Mouse (Mus musculus) adrenal gland, postnatal 14 days (tissue): ENCODE results near the gene Rtn4. TPM values are rescaled to one million over a fixed set of nuclear protein-coding genes. Genes with fewer than 3 reads are reported as not detected.

Experiments
- DNase-seq: peaks from one replicate; pipeline ENCODE4 v3.0.0; 2021; ENCODE audit warnings: mixed read lengths
- long read RNA-seq, 2 experiments: library from polyadenylated mRNA; stranded (forward); transcript quantifications; one replicate each; pipeline ENCODE4 v2.0.0; 2021
- total RNA-seq: library from RNA; stranded (reverse); gene quantifications from 2 replicates; pipeline ENCODE4 v1.2.3, GENCODE M21; 2021

Rtn4 gene
- total RNA-seq, result 304 and 307 TPM in 2 replicates
- long read RNA-seq, experiment 1, transcript Rtn4-202 (7 exons, 3,615 nt), result major isoform, 24 of 72 reads
- long read RNA-seq, experiment 1, transcript Rtn4-204 (8 exons, 2,257 nt), result minor isoform, 5 of 72 reads
- long read RNA-seq, experiment 1, transcript Rtn4-201 (7 exons, 1,773 nt), result minor isoform, 7 of 72 reads
- long read RNA-seq, experiment 1, partial matches to known transcripts, result 35 of 72 reads
- long read RNA-seq, experiment 1, other reads (novel, unspliced or antisense), result 1 of 72 reads
- long read RNA-seq, experiment 2, transcript Rtn4-202 (7 exons, 3,615 nt), result major isoform, 9 of 45 reads
- long read RNA-seq, experiment 2, partial matches to known transcripts, result 33 of 45 reads
- long read RNA-seq, experiment 2, other reads (novel, unspliced or antisense), result 0 of 45 reads

DNA sequence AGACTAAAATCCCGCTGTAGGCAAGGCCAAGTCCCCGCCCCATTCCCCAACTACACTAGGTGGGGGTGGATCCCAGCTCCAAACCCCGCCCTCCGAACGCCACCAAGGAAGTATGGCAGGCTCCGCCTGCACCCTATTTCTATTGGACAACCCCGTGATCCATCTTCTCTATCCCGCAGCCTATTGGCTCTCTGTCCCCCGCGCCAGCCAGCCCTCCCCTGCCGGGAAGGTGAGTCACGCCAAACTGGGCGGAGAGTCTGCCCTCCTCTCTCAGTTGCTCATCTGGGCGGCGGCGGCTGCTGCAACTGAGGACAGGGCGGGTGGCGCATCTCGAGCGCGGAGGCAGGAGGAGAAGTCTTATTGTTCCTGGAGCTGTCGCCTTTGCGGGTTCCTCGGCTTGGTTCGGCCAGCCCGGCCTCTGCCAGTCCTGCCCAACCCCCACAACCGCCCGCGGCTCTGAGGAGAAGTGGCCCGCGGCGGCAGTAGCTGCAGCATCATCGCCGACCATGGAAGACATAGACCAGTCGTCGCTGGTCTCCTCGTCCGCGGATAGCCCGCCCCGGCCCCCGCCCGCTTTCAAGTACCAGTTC lies at the start of gene Rtn4:
Rtn4 (plus strand) TSS at position 265 of the 590 bp plus-strand sequence.
- peak; percentile 99 for DNase-seq

DNA sequence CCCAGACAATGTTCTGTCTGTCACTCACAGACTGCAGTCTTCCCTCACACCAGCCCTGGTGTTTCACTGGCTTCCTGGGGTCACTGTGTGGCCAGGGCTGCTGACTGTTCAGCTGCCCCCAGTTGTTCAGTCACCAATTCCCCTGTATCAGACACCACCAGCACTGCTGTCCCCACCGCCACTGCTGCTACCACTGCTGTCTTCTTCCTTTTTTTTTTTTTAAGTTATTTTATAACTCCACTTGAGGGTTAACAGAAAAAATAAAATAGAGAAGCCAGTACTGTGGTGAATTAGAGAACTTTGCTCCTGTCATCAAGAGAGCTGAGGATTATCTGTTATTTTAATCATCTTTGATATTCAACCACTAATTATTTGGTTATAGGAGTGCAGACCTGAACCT lies 48.3 kb upstream of the Rtn4 start:
- DNase-seq, result no peak

DNA sequence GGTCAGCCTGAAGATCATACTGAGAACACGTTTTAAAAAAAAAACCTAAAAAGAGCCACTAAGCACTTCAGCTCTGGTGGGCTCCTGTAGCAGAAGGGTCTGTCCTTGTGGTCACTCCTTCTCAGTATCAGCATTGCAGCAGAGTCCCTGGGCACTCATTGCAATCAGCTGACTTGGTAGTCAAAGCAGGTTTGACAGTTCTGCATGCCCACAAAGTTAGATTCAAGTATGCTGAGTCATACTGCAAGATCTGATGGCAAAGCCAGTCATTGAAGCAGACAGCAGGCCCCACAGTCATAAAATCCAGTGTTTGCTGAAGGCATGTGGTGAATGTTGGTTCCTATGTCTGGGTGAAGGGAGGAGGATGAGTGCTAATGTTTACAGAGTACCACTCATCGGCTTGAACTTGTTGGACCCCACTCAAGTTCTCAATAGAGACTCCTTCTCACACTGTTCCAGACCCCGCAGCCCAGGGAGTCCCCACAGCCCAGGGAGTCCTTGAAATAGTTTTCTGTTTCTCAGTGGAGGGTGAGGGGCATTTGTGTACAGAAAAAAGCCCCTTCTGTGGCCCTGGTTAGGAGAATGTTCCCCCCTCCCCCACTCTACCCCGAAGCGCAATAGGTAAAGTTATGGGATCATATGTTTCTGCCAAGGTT lies 47.2 kb upstream of the Rtn4 start:
- DNase-seq, result peak; percentile 29

DNA sequence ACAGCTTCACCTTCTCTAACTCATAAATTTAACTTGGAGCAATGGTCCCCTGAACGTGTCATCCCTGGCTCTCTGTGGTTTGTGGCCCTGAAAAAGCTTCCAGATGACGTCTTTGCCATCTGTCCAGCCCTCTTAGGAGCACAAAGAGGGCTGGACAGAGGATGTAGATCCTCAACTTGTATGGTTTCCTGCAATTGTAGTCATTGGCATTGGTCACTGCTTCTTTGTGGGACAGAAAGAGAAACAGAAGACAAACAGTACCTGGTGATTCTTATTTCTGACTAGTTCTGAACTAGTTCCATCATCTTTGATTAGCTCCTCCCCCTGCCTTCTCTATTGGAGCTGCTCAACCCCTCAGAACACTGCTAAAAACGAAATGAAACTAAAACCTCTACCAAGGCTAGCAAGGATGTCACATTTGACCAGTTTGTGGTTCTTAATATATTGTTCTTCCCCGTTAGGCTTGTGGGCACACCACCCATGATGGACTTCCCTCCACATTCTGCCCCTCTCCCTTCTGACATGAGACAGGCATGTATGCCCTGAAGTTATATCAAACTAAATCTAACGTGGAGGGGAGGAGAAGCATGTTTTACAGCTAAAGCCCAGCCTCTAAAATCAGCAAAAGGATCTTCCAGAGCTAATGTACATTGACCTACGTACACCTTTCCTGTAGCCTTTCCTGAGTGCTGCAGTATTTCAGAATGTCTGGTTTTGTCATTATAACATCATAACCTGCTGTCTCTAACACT lies 45.0 kb upstream of the Rtn4 start:
- peak; percentile 49 for DNase-seq

DNA sequence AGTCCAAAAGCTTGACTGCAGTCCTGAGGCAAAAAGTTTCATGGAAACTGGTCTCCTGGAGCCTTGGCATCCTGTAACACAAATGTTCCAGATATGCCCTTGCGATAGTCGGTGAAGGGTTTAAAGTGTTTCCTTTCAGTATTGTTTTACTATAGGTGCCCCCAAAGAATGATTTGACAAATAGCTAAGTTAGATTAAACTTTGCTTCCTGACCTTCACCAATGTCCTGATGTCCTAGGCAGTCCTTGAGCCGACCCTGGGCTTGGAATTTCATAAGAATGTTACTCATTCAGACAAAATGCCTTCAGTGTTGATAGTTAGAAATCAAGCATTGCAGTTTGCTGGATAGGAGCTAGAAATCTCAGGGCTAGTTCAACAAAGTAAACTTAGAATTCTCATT lies 37.4 kb upstream of the Rtn4 start:
- peak; percentile 29 for DNase-seq

DNA sequence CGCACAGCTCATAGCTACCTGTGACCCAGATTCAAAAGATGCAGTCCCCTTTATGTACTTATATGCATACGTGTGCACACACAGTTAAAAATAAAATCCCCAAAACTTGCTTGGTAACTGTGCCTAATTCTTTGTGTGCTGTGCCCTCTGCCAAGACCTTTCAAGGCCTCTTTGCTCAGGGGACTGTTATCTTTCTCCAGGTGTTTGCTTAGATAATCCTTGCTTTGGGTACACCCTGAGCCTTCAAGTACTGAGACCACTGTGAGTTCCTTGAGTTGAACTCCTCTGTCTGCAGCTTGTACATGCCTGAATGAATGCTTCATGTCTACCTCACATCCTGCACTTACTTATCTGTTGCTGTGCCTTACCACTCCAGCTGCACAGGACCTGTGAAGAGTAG lies 32.0 kb upstream of the Rtn4 start:
- no peak for DNase-seq

DNA sequence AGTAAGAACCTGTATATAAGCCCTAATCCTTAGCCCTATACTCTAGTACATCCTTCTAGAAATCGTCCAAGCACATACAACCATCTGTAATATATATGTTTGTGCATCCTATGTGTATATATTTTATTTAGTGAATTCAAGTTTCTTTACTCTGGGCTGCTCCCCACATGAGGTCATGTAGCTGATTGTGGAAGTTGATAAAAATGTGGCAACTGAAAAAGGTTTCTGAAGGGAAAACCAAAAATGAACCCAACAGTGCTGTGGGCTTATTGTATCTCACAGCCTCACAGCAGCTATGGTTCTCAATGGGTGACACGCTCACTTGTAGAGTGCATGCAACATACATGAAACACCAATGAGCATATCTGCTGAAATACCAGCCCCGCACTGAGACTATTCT lies 25.1 kb upstream of the Rtn4 start:
- no peak for DNase-seq

DNA sequence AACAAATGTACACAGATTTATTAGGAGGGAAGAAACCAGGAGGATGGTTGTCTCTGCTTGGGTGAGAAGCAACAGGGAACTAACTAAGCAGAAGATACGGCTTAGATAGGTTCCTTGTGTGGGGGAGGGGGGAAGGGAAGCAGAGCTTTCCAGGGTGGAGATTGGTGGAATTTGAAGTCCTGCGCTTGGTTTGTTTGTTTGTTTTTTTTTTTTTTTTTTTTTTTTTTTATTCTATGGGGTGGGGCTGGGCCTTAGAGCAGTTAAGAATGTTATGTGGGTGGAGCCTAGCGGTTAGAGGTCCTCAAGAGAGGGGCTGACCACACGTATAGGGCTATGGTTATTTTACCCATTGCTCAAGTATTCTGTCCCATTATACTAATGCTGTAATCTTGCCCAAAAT lies 23.0 kb upstream of the Rtn4 start:
- no peak for DNase-seq

DNA sequence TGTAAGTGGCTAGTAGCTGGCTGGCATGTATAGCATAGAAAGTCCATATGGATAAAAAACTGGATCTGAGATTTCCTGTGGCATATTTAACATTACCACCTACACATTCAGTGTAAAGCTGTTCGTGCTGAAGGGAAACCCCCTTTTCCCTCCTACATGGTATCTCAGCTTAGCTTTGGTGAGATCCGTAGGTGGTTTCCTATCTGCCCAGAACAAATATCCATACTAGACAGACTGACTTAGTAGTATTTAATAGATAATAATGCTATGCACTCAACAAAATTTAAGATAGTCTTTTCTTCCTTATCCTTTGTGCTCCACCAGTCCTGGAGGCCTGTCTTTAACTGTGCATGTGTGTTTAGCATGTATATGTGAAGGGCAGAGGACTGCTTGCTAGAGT lies 19.4 kb upstream of the Rtn4 start:
- DNase-seq, result no peak

DNA sequence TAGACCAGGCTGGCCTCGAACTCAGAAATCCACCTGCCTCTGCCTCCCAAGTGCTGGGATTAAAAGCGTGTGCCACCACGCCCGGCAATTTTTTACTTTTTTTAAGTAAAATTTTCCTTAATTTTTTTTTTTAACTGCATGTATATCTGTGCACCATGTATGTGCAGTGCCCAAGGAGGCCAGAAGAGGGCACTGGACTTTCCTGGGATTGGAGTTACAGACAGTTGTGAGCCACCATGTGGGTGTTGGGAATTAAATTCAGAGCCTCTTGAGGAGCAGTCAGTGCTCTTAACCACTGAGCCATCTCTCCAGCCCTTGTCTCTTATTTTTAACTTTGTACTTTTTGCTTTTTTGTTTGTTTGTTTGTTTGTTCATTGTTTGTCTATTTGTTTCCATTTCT lies 16.0 kb upstream of the Rtn4 start:
- DNase-seq, result no peak

DNA sequence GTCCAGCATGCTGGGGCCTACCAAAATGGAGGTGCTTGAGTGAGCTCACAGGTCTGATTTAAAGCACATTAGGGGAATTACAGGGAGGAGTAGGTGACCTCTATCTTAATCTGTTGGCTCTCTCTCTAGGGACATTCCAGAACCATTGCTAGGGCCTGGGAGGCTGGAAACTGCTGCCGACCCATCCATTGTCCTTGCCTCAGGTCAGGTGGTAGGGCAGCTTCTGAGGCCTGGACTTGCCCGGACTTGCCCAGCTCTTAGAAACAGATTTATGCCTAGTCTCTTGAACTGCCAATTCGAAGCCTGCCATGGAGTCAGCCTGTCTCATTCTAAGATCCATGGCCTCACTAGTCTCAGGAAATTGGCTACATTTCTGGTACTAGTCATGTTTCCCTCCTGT lies 12.8 kb upstream of the Rtn4 start:
- DNase-seq, result no peak

DNA sequence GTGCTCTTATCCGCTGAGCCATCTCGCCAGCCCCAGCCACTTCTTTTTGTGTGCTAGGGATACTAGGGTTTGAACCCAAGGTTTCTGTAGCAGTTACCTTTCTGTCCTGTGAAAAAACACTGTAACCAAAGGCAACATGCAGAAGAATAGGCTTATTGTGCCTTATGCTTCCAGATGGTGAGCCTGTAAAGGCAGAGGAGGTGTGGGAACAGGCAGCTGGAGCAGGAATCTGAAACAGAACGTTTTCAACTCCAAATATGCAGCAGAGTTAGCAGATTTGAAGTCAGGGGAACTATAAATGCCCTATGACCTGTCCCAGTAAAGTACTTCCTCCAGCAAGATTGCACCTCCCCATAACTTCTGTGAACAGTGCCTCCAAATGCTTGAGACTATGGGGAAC lies 12.0 kb upstream of the Rtn4 start:
- no peak for DNase-seq

DNA sequence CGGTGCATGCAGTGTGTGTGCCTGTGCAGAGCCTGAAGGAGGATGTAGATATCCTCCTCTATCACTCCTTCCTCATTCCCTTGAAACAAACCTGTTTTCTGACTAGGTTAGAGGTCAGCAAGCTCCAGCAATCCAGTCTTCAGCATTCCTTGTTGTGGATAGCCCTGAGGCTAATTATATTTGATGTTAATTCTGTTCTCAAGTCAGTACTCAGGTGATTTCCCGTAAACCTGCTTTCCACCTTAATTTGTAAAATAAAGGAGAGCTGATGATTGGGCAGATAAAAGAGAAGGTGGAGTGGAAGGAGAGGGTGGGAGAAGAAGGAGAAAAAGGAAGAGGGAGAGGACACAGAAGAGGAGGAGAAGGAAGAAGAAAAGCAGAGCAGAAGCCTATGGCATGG lies 8.5 kb upstream of the Rtn4 start:
- DNase-seq, result no peak

DNA sequence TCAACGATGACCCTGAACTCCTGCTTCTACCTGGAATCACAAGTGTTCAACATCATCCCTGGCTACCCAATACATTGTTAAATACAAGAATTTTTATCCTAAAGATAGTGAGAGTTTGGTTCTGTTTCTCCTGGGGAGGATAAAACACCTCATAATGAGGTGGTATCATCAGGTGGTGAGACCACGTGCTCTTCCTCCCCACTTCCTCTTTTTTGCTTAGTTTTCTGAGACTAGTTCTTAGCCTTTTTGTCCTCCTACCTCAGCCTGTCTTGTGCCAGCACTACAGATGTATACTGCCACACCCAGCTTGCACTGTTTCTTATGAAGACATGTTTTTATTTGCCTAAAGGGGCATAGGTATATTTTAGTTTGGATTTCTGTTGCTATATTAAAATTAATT lies 6.6 kb upstream of the Rtn4 start:
- DNase-seq, result no peak

DNA sequence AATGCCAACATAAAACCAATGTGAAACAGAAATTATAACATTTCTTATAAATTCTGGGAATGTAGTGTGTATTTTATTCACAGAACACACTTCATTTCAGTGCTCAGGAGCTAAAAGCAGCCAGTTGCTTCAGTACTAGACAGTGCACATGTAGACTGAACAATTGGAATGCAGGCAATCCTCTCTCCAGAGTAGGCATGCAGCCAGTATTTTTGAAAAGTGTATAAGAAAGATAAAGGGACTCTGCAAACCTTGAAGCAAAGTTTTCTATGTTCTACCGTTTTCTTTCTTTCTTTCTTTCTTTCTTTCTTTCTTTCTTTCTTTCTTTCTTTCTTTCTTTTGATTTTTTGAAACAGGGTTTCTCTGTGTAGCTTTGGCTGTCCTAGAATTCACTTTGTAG lies 1.2 kb upstream of the Rtn4 start:
- DNase-seq, result no peak

DNA sequence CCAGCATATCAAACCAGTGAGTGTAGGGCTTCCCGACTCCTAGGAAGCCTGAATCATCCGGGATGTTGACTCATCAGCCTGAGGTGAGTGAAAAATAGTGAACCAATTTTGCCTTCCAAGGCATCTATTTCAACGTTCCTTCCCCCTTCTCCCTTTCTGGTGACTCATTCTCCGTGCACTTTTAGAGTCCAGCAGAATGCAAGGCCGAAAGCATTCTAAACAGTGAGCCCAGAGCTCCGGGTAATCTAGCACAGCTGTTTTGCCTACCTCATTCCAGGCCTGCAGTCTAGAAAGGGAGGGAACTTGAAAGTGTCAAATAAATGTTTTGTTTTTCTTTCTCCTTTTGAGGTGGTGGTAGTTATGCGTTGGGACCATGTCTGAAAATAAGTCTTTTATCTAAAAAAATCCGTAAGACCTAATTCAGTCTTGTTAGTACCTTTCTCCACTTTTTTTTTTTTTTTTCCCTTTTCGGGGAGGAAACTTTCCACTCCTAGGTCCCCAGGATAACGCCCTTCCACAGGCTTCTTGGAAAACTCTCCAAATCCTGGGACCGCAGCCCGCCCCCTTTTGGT lies 550 bp upstream of the Rtn4 start:
- peak; percentile 66 for DNase-seq

DNA sequence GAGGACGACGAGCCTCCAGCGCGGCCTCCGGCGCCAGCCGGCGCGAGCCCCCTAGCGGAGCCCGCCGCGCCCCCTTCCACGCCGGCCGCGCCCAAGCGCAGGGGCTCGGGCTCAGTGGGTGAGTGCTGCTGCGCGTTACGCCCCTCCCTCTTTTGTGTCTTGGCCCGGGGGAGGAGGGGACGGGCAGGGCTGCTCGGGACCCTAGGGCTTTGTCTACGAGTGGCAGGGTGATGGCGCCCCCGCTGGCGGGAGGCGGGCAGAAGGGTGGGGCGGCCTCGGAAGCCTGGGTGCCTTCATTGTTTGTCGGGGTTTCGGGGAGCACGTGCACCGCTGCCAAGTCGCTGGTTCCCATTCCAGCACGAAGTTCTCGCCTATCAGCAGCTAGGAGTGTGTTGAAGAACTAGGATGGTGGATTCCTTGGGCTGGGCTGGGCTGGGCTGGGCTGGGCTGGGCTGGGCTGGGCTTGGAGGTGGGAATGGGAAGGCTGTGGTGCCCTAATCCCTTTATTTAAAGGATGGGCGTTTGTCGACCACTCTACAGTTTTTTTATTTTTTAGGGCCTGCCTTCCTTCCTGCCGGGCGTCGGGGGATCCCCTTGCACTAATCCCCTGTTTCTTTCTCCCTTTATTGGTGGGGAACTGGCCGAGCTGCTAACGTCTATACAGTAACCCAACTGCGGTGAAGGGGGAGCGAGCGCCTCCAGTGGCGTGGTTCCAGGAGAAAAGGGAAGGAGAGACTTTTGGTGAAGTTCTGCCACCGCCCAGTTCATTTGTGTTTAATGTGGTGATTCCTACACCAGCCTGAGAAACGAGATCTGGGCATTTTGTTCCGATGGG lies 1.0 kb downstream of the Rtn4 start:
- peak; percentile 91 for DNase-seq

DNA sequence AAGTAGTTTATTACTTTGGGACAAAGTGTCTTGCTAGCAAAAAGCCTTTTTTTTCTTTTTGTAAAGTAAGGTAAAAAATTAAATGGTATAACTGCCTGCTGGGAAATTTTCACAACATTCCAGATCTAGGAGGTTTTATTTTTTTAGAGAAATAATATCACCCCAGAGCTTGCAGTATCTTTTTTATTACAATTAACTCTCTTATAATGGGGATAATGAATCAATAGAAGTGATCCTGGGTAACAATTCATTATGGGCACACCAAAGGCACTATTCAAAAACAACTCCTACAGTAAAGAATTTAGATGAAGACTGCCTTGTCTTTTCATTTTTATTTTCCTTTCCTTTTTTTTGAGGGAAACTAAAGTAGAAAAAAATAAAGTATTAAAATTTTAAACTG lies 2.0 kb downstream of the Rtn4 start:
- no peak for DNase-seq

DNA sequence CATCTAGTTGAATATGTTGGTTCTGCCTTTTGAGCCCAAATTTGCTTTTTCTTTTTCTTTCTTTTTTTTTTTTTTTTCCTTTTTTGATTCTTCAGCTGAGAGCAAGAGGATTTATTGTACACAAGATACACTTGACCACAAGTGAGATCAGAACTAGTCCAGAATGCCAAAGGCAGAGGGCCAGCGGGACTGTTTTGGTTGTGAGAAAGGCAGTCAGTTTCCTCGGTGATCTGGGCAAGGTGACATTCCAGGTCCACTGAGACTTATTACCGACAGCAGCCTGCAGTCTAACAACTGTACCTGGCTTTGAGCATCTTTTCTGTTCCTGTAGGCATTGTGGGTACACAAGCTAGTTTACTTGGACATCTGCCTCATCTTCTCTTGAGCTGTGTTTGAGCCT lies 10.0 kb downstream of the Rtn4 start:
- peak; percentile 27 for DNase-seq

DNA sequence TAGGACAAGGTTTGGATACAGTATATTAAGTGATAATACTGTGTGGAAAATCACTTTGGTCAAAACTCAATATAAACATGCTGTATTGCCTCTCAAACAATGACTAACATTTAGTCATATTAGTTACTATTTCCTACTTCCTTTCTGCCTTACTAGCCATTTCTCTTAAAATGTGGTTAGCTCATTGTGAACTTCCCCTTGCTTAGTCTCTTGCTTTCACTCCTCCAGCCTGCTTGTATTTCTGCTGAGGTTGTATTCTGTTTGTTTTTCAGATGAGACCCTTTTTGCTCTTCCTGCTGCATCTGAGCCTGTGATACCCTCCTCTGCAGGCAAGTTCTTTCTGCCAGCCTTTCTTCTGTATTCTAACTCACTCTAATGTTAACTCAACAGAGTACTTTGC lies 12.5 kb downstream of the Rtn4 start:
- no peak for DNase-seq

DNA sequence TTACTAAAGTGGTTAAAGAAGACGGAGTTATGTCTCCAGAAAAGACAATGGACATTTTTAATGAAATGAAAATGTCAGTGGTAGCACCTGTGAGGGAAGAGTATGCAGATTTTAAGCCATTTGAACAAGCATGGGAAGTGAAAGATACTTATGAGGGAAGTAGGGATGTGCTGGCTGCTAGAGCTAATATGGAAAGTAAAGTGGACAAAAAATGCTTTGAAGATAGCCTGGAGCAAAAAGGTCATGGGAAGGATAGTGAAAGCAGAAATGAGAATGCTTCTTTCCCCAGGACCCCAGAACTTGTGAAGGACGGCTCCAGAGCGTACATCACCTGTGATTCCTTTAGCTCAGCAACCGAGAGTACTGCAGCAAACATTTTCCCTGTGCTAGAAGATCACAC lies 14.1 kb downstream of the Rtn4 start:
- DNase-seq, result no peak

DNA sequence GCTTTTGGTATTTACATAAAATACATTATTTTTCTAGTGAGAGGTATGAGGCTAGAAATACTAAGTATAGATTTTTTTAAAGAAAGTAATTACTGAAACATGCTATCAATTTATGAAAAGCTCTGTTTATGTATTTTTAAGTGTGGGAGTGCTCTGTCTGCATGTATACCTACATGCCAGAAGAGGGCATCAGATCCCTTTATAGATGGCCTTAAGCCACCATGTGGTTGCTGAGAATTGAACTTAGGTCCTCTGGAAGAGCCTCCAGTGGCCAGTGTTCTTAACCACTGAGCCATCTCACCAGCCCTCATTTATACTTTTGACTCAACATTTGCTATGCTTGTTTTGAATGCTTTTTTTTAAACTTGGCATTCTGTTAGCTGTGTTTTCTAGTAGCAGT lies 16.8 kb downstream of the Rtn4 start:
- DNase-seq, result no peak
